Mouse (Mus musculus) left cerebral cortex, postnatal 4 days (tissue): ENCODE data around the gene Tmcc1. TPM values are rescaled to one million over a fixed set of nuclear protein-coding genes. Genes with fewer than 3 reads are reported as not detected.
"Not testable (repeated sequence)": the region's sequence is repeated elsewhere in the genome, so short reads cannot be mapped to it uniquely, and the experiment has no call there.

Experiments
- DNase-seq: peaks from one replicate; pipeline ENCODE4 v3.0.0-alpha.2; 2022
- intact Hi-C: fragments of 180-260 bp; cut with DNase I; formaldehyde crosslinking; loops from one replicate; pipeline ENCODE4 v1.15.1; 2025
- total RNA-seq, 2 experiments: library from RNA; stranded (reverse); gene quantifications; 2 replicates each; pipeline ENCODE4 v1.2.3; 2021

Gene Tmcc1
- total RNA-seq, 2 experiments from 2014 or later = 67.9 to 73.3 TPM

DNA sequence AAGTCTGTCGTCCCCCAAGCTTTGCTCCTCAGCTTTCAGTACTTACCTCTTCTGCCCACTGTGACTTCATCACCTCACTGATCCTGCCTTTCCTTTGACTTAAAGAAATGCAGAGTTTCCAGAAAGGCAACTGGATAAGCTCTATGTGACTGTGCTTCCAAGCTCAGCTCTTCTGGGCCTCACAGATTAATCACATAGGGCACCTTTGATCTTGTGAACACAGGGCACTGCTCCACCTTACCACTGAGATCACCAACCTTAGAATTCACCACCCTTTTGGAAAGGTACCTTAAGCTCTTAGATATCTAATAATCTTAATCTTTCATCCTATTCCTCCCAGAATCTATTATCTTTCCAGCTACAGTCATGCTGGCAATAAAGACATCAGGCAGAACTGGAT lies 111.0 kb downstream of the Tmcc1 start:
- DNase-seq = no peak
- intact Hi-C loops = no loop called here

DNA sequence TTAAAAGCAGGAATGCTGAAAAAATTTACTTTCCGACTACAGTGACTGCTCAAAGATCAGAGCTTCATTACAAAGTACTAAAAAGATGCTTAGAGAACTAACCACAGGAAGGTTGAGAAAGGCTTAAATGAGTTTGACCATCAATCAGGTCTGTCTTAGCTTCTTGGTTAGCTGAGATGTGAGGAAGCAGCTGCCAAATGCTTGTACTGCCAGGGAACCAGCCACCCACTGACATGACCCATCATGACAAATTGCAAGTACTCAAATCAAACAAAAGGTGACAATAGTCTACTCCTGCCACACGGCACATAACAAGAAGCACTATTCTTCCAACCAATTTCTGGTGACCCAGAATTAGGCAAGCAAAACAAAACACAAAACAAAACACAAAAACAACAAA lies 111.9 kb downstream of the Tmcc1 start:
- DNase-seq = no peak
- intact Hi-C loops = no loop called here

DNA sequence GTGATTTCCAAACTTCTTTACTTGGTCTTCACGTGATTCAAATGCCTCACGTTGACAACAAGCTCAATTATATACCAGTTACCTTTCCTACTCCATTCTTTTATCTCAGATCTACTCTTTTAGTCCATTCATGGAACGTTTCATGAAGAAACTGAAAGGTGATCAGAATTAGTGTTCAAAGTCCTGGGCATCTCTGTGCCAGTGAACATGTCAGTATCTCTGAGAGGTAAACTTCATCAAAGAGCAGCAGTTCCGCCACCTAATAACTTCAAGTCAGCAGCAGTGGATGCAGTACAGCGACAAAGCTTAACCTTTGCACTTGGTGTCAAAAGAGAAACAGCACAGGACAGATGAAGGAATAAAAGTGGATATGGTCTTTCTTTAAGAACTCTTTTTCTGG lies 112.5 kb downstream of the Tmcc1 start:
- intact Hi-C loops = no loop called here
- no peak for DNase-seq

DNA sequence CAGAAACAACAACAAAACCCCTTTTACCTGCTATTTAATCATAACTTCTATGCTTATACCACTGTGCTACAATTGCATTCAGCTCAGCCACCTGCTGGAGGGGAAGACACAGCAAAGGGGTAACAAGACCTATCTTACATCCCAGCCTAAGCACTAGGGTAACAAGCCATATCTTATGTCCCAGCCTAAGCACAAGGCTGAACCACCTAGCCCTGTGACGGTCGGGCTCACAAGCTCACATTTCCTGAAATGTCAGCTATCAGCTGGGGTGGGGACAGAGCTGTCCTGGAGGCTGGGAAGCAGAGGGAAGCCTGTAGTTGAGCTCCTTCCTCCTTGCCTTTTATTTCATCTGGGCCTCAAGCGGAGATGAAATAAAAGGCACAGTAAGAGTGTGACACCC lies 115.7 kb downstream of the Tmcc1 start:
- intact Hi-C loops = no loop called here
- no peak for DNase-seq

DNA sequence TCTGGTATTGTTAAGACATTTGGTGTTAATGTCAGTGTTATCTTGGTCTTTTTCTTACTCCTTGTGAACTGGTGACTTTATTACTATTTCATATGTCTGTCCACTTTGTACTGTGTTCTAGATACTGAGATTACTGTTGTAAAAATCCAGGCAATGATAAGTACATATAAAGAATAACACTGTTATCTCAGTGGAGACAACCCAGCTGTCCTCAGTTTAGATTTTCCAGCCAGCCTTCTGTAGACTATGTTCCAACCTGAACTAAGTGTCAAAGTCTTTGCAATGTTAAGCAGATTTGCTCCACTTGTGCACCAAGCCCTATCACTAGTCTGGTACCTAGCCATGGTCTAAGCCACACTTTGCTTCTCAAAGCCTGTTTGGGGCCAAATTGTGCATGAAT lies 118.4 kb downstream of the Tmcc1 start:
- intact Hi-C loops = no loop called here
- no peak for DNase-seq

DNA sequence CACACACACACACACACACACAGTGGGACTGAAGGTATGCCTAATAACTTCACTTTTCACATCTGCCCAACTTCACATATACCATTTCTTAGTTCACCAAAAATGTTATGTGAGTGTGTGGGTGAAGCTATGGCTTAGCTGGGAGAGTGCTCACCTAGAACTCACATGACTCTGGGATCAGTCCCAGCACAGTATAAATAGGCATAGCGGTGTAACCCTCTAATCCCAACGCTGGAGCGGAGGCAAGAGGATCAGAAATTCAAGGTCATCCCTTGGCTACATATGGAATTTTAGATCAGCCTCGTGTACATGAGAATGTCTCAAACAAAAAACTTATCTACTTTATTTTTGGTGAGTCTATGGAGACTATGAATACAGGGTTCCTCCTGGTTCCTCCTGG lies 119.7 kb downstream of the Tmcc1 start:
- no peak for DNase-seq
- intact Hi-C loops = no loop called here

DNA sequence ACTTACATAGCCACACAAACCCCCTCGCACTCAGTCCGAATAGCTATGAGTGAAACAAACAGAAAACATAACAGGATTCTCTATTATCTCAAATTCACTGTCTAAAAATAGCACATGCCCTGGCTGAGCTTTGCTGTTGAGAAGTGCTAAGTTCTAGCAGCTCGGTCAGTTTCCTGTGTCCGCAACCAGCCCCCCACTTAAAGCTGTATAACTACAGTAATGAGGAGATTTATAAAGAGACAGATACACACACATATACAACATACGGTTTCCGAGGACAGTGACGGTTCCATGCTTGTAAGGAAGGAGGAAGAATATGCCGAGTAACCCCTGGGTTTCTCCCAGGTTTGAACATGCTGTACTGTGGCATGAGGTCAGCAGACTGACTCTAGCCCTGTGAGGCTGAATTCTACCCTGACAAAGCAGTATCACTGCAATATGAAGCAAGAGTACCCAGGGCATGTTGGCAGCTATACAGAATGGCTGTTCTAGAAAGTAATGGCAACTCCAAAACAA lies 120.5 kb downstream of the Tmcc1 start:
- intact Hi-C loops = no loop called here
- peak; percentile 20 for DNase-seq

DNA sequence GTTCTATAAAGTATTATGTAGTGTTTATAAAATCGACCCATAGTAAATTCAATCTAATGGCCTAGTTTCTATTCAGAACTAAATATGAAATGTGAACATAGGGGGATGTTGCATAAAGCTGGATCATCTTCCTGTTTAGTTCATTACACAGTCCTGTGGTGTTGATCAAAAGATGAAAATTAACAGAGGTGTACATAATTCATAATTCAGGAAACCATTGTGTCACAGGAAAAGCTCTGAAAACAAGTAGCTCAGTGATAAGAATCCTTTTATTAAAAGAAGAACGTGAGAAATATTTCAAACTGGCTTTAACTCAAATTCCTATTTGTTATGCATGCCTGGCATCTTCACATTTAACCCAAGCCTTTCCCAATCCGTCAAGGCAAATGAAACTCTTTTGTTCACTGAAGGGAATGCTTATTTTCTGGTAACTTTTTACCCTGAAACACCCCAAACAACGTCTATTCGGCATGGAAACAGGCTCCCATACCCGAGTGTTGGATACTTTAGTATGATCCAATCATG lies 121.0 kb downstream of the Tmcc1 start:
- intact Hi-C loops = no loop called here
- no peak for DNase-seq

DNA sequence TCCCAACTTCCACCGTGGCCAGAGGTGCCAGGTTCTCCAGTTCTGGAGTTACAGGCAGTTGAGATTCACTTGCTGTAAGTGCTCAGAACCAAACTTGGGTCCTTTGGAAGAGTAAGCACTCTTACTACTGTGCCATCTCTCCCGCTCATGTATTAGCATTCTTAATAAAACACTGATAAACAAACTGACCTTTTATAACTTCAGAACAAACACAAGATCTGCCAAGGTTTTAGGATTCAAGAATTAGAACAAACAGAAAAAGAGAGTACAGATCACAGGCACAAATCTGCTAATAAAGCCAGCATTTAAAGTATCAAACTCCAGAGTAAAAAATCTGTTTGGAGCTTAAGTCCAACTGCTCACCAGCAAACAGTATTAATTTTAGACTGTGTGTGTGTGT lies 121.5 kb downstream of the Tmcc1 start:
- intact Hi-C loops = no loop called here

DNA sequence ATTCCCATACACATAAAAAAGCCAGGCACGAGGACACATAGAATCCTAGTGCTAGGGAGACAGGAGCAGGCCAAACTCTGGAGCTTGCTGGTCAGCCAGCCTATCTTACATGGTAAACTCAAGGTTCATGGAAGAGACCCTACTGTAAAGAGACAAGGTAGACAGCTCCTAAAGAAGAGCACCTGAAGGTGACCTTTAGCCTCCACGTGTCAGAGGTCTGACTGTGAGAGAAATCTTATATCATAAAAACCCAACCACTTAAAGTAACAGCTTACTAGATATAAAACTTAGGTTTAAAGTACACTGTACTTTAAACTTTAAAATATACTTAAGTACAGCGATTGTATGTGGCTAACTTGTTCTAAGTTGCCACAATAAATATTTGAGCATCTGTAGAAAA lies 122.7 kb downstream of the Tmcc1 start:
- intact Hi-C loops = no loop called here
- no peak for DNase-seq

More for the DNA sequence above, 121.5 kb downstream of the Tmcc1 start:
- no peak for DNase-seq

DNA sequence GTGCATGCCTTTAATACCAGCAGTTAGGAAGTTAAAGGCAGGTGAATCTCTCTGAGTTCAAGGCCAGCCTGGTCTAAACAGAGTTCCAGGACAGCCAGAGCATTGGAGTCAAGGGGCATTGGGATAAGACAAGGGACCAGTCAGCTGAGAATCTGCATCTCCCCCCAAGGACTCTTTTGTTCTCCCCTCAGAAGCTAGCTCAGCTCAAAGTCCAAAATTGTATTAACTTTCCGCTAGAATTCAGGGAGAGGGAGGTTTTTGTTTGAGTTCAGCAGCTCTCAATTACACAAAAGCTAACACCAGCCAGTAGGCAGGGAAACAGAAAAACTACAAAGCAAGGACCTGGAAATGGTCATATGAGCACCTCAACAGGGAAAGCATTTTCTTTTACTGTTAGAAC lies 129.8 kb downstream of the Tmcc1 start:
- intact Hi-C loops = no loop called here
- no peak for DNase-seq

DNA sequence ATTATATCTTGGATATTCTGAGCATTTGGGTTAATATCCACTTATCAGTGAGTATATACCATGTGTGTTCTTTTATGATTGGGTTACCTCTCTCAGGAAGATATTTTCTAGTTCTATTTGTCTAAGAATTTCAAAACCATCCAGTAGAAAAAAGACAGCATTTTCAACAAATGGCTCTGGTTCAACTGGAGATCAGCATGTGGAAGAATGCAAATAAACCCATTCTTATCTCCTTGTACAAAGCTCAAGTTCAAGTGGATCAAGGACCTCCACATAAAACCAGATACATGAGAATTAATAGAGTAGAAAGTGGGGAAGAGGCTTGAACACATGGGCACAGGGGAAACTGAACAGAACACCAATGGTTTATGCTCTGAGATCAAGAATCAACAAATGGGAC lies 133.7 kb downstream of the Tmcc1 start:
- DNase-seq, intact Hi-C loops: not testable (repeated sequence)

DNA sequence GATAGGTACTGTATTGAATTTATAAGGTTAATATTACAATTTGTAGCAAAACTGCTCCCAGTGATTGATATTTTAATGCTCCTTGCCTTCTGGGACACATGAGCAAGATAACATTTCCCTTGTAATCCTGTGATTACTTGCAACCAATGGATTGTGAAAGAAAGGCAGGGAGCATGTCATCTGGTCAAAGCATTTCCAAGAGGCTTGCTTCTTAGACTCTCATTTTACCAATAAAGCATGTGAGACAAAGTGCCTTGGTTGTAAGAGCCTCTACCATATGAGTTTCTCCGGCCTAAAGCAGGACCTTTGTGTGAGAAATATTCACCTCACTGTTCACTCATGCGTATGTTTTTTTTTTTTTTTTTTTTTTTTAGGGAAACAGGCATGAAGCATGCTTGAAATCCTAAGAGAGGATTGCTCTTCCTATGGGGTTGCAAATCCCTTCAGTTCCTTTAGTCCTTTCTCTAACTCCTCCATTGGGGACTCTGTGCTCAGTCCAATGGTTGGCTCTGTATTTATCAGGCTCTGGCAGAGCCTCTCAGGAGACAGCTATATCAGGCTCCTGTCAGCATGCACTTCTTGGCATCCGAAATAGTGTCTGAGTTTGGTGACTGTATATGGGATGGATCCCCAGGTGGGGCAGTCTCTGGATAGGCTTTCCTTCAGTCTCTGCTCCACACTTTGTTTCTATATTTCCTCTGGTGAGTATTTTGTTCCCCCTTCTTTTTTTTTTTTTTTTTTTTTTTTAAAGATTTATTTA lies 134.6 kb downstream of the Tmcc1 start:
- DNase-seq = no peak
- intact Hi-C loops = no loop called here

DNA sequence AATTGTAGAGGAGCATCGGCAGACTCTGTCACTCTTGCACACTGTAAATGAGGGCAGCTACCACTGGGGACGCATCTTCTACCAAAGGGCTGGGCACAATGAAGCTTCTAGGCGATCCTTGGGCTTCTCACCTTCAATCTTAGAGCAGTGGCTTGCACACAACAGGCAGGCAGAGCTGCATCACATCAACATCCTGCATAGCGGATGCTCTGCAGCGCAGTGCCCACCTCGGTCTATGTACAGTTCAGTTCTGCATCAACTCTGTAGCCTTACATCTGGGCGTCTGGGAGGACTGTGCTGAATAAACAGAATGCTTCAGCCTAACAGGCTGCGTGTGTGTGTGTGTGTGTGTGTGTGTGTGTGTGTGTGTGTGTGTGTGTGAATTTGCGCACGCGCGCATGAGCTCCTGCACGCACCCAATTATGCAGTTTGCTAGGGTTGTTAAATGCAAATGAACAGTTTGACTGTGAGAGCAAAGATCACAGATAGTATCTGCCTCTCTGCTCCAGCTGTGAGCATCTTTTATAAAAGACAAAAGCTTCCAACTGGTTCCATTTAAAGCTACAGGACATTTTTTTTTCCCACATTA lies 136.5 kb downstream of the Tmcc1 start:
- intact Hi-C loops = no loop called here
- peak; percentile 7 for DNase-seq

DNA sequence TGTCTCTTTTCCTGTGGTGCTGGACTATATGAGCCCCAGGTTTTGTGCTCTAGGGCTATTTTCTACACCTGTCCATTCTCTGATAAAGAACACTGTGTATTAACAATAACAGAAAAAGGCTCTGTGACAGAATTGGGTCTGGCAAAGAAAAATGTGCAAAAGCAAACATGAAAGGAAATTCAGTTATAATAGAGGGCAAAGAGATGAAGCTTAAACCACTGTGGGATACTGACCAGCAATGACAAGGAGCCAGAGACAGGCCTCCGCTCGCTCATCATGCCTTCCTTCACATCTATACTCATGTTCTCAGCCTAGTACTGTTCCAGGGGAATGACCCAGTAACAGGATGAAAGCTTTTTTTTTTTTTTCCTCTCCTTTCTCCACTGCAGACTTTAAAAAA lies 137.5 kb downstream of the Tmcc1 start:
- intact Hi-C loops = no loop called here
- DNase-seq = no peak

DNA sequence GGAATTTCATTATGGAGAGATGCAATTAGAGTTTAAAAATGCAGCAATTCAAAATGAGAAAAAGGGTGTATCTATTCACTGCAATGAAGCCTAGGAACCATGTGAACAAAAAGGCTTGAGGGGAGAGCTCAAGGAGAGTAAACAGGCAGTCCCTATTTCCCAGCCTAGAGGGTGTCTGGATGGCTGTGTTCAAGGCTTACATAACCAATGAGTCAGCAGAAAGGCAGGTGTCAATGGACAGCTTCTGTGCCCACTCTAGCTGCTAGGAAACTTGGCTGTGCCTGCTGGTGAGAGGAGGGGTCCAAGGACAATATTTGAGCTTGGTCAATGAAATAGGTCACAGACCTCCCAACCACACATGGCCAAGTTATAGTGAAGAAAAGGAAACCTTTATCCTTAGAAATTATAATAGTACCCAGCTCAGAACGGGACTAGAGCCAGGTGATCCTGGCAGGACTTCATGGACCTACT lies 138.2 kb downstream of the Tmcc1 start:
- intact Hi-C loops = no loop called here
- peak; percentile 8 for DNase-seq

DNA sequence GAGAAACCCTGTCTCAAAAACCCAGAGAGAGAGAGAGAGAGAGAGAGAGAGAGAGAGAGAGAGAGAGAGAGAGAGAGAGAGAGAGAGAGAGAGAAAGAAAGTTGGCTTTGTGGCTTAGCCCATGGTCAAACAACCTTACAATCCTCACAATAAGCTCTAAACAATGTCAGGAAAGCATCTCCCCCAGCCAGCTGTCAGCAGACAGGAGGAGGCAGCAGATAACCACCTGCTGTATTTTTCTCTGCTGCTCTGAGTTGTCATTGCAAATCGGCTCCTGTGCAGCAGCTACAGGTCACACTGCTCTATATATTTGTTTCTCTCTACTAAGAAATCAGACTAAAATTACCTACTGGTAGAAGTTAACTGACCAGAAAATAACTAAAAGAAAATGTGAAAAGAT lies 145.4 kb downstream of the Tmcc1 start:
- intact Hi-C loops = no loop called here
- no peak for DNase-seq

DNA sequence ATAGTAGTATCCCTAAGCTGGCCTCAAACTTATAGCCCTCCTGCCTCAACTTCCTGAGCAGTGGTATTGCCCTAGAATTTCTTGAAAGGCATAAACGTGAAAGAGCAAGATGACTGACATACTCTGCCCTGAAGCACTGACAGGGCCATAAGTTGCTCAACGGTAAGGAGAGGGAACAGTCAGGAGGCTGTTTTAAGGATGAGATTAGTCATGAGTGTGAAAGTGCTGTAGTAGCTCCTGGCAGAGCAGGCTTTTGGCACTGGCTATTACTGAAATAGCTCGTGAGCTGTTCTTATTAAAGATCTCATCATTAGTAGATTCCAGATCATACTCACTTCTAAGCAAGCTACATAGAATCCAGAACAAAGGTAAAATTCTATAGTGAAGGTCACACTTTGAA lies 145.9 kb downstream of the Tmcc1 start:
- intact Hi-C loops = no loop called here

DNA sequence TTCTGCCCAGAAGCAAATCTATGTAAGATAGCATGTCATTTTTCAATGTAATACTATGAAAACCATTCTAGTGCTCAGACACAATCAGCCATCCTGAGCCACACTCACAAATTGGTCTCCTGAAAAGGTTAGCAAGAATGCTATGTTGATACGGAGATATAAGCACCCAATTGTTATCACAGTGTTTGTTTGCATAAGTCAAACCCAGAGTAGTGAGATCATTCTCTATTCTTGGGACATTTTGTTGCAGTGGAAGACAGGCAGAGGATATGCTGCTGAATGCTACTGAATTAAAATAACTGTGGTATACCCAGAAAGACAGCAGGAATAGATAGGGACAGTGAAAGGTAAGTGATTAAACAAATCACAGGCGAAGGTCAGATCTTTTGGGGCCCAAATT lies 149.2 kb downstream of the Tmcc1 start:
- intact Hi-C loops = no loop called here
- DNase-seq = no peak

More for the DNA sequence above, 145.9 kb downstream of the Tmcc1 start:
- no peak for DNase-seq

DNA sequence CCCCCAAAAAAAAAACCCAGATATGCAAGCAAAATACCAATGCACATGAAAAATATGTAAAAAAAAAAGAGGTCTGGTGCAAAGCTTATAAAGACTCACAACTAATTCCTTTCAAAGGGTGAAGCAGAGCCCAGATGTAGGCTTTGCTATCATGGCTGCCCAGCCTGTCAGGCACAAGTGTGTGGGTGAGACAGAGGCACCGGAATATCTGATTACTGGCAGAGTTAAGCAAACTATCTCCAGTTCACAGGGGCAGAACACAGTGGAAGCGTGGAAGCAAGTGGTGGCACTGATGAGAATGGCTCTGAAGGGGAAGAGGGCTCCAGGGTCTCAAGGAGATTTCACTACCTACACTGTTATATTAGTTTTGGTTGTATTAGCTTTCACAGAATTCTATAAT lies 155.1 kb downstream of the Tmcc1 start:
- intact Hi-C loops = no loop called here
- DNase-seq = no peak

DNA sequence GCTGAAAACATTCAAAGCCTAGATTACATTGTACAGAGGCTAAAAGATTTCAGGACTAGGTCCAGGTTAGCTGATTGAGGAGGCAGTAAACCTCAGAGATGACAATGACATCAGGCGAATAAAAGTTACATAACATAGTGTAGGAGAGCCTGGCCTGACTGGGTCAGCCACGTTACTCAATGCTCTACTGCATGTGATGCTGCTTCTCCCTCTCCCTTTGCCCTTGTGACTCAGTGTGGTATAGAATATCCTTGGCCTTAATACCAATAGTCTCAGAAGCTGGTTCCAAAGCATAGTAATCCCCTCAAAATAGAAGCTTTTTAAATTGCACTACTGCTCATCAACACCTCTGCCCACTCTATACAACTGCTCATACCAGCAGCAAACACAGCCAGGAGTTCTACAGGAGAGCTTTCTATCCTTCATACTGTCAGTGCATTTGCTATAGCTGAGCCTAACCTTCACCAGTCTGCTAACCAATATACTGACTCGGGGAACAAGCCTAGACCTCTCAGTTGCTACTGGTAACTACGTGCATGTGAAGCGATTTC lies 155.9 kb downstream of the Tmcc1 start:
- no peak for DNase-seq

DNA sequence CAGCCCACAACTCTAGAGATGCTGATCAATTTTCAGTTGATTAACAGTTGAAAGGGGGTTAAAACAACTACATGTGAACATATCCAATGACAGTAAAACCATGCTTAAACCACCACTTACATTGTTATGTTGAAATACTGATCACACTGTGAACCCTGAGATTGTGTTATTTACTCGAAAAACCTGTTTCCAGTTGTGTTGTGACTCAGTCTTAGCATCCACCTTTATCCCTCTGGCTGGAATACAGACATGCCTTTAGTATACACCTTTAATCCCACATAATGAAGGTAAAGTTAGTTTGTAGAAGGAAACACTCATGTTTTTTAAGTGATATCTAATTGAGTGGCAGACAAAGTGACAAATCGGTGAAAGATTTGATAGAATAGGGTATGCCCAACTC lies 156.7 kb downstream of the Tmcc1 start:
- DNase-seq = no peak
- intact Hi-C loops = no loop called here

More for the DNA sequence above, 155.9 kb downstream of the Tmcc1 start:
- intact Hi-C loops = no loop called here
